Mouse (Mus musculus) right cerebral cortex, postnatal 10 days (tissue): ENCODE data around the gene Sphk1.

ENCODE experiments used
- DNase-seq, 2 experiments: peaks; one replicate each; pipeline ENCODE4 v3.0.0; 2021; ENCODE audit warnings: low spot score in 2 of 2

The Sphk1 gene

GRCm38 (mm10) chr11:116506151-116506875 is 24.4 kb upstream of the Sphk1 start:
- no peak for DNase-seq

- no peak for DNase-seq
Measured at GRCm38 (mm10) chr11:116508689-116509088, 22.0 kb upstream of the Sphk1 start.

GRCm38 (mm10) chr11:116511301-116511868 is 19.3 kb upstream of the Sphk1 start:
- DNase-seq, result no peak

GRCm38 (mm10) chr11:116512154-116512553 is 18.6 kb upstream of the Sphk1 start:
- DNase-seq, result no peak

- no peak for DNase-seq
Measured at GRCm38 (mm10) chr11:116512987-116513386, 17.7 kb upstream of the Sphk1 start.

- DNase-seq, result no peak
Measured at GRCm38 (mm10) chr11:116513531-116514038, 17.1 kb upstream of the Sphk1 start.

GRCm38 (mm10) chr11:116515330-116516020 is 15.2 kb upstream of the Sphk1 start:
- no peak for DNase-seq

GRCm38 (mm10) chr11:116518482-116518881 is 12.2 kb upstream of the Sphk1 start:
- no peak for DNase-seq

GRCm38 (mm10) chr11:116521143-116521542 is 9.6 kb upstream of the Sphk1 start:
- no peak for DNase-seq

- DNase-seq, result no peak
Measured at GRCm38 (mm10) chr11:116522046-116522445, 8.7 kb upstream of the Sphk1 start.

GRCm38 (mm10) chr11:116522886-116523698 is 7.6 kb upstream of the Sphk1 start:
- DNase-seq, result no peak

- no peak for DNase-seq
Measured at GRCm38 (mm10) chr11:116523699-116524189, 7.0 kb upstream of the Sphk1 start.

- DNase-seq, result peak in 1 of 2 experiments; percentile 17
Measured at GRCm38 (mm10) chr11:116528636-116529320, 1.9 kb upstream of the Sphk1 start.

- DNase-seq, result peak in 1 of 2 experiments; percentile 23
Measured at GRCm38 (mm10) chr11:116531371-116532191, 856 bp downstream of the Sphk1 start.

GRCm38 (mm10) chr11:116532262-116532809 is 1.6 kb downstream of the Sphk1 start:
- peak in 1 of 2 experiments; percentile 28 for DNase-seq

- DNase-seq, result no peak
Measured at GRCm38 (mm10) chr11:116532810-116533338, 2.1 kb downstream of the Sphk1 start.

- no peak for DNase-seq
Measured at GRCm38 (mm10) chr11:116533341-116534153, 2.8 kb downstream of the Sphk1 start.

- peak in 1 of 2 experiments; percentile 79 for DNase-seq
Measured at GRCm38 (mm10) chr11:116534154-116534865, 3.6 kb downstream of the Sphk1 start.
